Mouse (Mus musculus) limb, embryonic 11.5 days (tissue): Measurements from ENCODE around the gene Accs. TPM values are rescaled to one million over a fixed set of nuclear protein-coding genes. Genes with fewer than 3 reads are reported as not detected.

ENCODE experiments used
- ATAC-seq: fragments of 200-750 bp; cut with Nextera tagmentation; 2 replicates; pipeline ENCODE4 v1.8.0; 2017; ENCODE audit warnings: low read depth; ENCODE audit not compliant: insufficient number of reproducible peaks, low FRiP score, low TSS enrichment
- DNase-seq: peaks from one replicate; pipeline ENCODE4 v3.0.0-alpha.2; 2015; ENCODE audit warnings: low spot score
- H3K27ac ChIP-seq: fragments of 300-500 bp; sonication (generic); replicated peaks from 2 replicates; pipeline ENCODE4 v1.5.1; 2014; ENCODE audit warnings: low read depth, mild to moderate bottlenecking, low read length
- H3K27me3 ChIP-seq: fragments of 300-500 bp; sonication (generic); 2 replicates; pipeline ENCODE4 v1.6.1; 2014; ENCODE audit warnings: mild to moderate bottlenecking, low read length, mixed read lengths; ENCODE audit not compliant: control insufficient read depth, insufficient read depth
- H3K36me3 ChIP-seq: fragments of 300-500 bp; sonication (generic); 2 replicates; pipeline ENCODE4 v1.6.1; 2014; ENCODE audit warnings: mild to moderate bottlenecking, low read length, moderate library complexity, mixed read lengths; ENCODE audit not compliant: control insufficient read depth, insufficient read depth
- H3K4me1 ChIP-seq: fragments of 300-500 bp; sonication (generic); 2 replicates; pipeline ENCODE4 v1.6.1; 2014; ENCODE audit warnings: low read length, mixed read lengths; ENCODE audit not compliant: control insufficient read depth, insufficient read depth
- H3K4me2 ChIP-seq: fragments of 300-500 bp; sonication (generic); 2 replicates; pipeline ENCODE4 v1.6.1; 2014; ENCODE audit warnings: low read depth, mild to moderate bottlenecking, moderate library complexity; ENCODE audit not compliant: severe bottlenecking
- H3K4me3 ChIP-seq: fragments of 300-500 bp; sonication (generic); 2 replicates; pipeline ENCODE4 v1.5.1; 2014; ENCODE audit warnings: low read depth, low read length
- H3K9ac ChIP-seq: fragments of 300-500 bp; sonication (generic); 2 replicates; pipeline ENCODE4 v1.6.1; 2014; ENCODE audit warnings: mild to moderate bottlenecking, low read length
- H3K9me3 ChIP-seq: fragments of 300-500 bp; sonication (generic); 2 replicates; pipeline ENCODE4 v1.6.1; 2016; ENCODE audit warnings: low read length; ENCODE audit not compliant: control insufficient read depth
- WGBS: fragments of 180-500 bp; shearing (Covaris S2); extraction: QIAGEN DNeasy Blood & Tissue Kit; methylation state at CpG from one replicate; pipeline ENCODE4 v1.1.7; 2014; 5-methylcytosine and 5-hydroxymethylcytosine counted together
- polyA plus RNA-seq: library from polyadenylated mRNA; unstranded; fragments of >200 nt; fragmentation: Nextera tagmentation; extraction: Ambion mirVana; gene quantifications from 2 replicates; pipeline ENCODE4 v1.2.1, GENCODE M21; 2014

The Accs gene
- polyA plus RNA-seq, 1 experiment from 2014 or later, result 9.0 TPM

DNA sequence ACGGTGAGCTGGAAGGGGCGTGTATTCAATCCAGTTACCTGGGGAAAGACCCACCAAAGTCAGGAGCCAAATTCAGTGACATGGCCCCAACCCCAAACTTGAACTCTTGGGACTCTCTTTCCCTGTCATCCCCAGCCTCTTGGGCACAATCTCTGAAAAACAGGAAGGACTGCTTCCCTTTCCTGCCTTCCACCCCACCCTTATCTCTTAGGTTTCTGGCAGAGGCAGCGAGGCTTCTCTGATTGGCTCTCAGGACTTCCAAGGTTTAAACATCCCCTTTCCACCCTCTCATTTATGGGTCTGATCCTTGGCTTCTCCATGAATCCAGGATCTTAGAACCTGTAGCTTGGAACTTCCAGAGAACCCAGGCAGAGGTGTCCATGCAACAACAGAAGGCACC is 8.4 kb downstream of the Accs start:
- Histone ChIP-seq H3K4me3 (no peak overlapping the region), H3K27me3 (no peaks in the 10 kb centered on the region), H3K27ac (no peak overlapping the region), H3K9ac (no peak overlapping the region), H3K9me3 (no peaks in the 10 kb centered on the region), H3K4me1 (no peaks in the 10 kb centered on the region), H3K36me3 (peaks cover 19% of the 10 kb centered on the region), H3K4me2 (no peak overlapping the region)
- DNase-seq (no peak), ATAC-seq (no peak)
- WGBS, result 96% methylated on average over 3 of the region's 3 CpGs

GRCm38 (mm10) chr2:93840109-93840508 is 9.6 kb downstream of the Accs start:
- Histone ChIP-seq H3K9me3 (no peaks in the 10 kb centered on the region), H3K36me3 (peaks cover 19% of the 10 kb centered on the region), H3K4me3 (no peak overlapping the region), H3K4me2 (no peak overlapping the region), H3K4me1 (no peaks in the 10 kb centered on the region), H3K27me3 (no peaks in the 10 kb centered on the region), H3K9ac (no peak overlapping the region), H3K27ac (no peak overlapping the region)
- DNase-seq, result no peak
- 81% methylated on average over 6 of the region's 6 CpGs for WGBS
- no peak for ATAC-seq

GRCm38 (mm10) chr2:93838931-93839330 is 10.8 kb downstream of the Accs start:
- DNase-seq (no peak), ATAC-seq (no peak)
- 93% methylated on average over 4 of the region's 4 CpGs for WGBS
- no peaks in the 10 kb centered on the region for H3K4me1 ChIP-seq
- no peak overlapping the region for H3K4me3 ChIP-seq
- H3K4me2 ChIP-seq, result no peak overlapping the region
- H3K9me3 ChIP-seq, result no peaks in the 10 kb centered on the region
- H3K36me3 ChIP-seq, result peaks cover 16% of the 10 kb centered on the region
- no peak overlapping the region for H3K9ac ChIP-seq
- H3K27ac ChIP-seq, result no peak overlapping the region
- H3K27me3 ChIP-seq, result no peaks in the 10 kb centered on the region

DNA sequence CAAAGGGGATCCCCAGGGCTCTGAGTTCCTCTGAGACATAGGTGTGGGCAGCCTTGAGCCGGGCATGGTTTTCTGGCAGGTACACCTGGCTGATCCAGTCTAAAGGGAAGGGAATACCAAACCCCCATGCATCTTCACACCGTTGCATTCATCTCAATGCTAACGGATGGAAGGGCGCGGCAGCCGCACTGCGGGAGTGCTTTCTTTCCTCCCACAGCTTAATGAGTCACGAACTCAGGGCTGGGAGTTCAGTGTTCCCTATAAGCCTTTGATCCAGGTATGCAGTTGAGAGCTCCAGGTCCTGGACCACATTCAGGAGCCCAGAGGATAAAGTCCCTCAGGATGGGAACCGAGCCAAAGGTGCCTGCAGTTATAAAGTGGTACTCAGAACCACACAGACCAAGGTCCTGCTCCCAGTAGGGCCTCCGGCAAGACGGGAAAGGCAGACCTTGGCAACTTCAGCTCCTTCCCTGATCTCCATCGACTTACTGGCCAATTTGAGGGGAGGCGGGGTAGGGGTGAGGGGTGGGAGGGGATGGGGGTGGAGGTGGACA is 13.4 kb downstream of the Accs start:
- H3K36me3 ChIP-seq, result peaks cover 12% of the 10 kb centered on the region
- no peak for ATAC-seq

DNA sequence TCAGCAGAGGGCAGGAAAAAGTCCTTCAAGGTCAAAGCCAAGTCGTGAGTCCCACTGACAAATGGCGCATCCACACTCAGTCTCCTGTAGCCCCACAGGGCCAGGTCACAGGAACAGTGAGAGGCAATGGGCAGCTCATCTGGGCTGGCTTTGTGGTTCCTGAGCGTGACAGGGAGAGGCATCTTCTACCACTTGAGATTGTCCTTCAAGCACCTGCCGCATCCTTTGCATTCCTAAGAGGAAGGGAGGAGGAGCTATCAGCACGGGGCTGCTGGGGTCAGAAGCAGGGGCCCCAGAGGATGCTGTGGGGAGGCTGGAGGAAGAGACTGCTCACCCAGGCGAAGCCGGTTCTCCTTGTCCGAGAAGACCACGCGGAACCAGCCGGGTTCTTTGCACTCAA is 14.1 kb downstream of the Accs start:
- WGBS, result 80% methylated on average over 11 of the region's 11 CpGs
- Histone ChIP-seq H3K9me3 (no peaks in the 10 kb centered on the region), H3K4me3 (no peak overlapping the region), H3K27ac (no peak overlapping the region), H3K4me2 (no peak overlapping the region), H3K9ac (no peak overlapping the region), H3K27me3 (no peaks in the 10 kb centered on the region), H3K36me3 (peaks cover 9% of the 10 kb centered on the region), H3K4me1 (no peaks in the 10 kb centered on the region)
- no peak for DNase-seq
- no peak for ATAC-seq

More for the DNA sequence above, 13.4 kb downstream of the Accs start:
- H3K9me3 ChIP-seq, result no peaks in the 10 kb centered on the region
- no peak for DNase-seq
- no peak overlapping the region for H3K27ac ChIP-seq
- no peaks in the 10 kb centered on the region for H3K27me3 ChIP-seq
- no peaks in the 10 kb centered on the region for H3K4me1 ChIP-seq
- no peak overlapping the region for H3K4me3 ChIP-seq
- 72% methylated on average over 13 of the region's 13 CpGs for WGBS
- H3K4me2 ChIP-seq, result no peak overlapping the region
- H3K9ac ChIP-seq, result no peak overlapping the region

DNA sequence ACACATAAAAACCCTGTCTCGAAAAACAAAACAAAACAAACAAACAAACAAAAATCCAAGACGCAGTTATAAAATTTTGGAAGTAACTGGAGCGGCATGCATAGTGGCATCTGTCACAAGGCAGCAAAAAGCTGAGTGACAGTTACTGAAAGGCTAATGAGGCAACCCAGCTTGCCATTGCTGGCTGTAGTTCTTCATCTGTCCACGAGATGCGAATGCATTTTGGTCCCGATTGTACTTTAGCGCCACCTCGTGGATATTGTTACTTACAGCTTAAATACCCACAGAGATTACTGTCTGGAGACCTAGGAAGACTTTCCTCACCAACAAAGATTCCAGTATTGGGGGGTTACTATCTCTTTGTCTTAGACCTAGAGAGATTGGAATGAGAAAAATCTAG is 26.2 kb downstream of the Accs start:
- H3K4me2 ChIP-seq, result no peak overlapping the region
- no peak overlapping the region for H3K27ac ChIP-seq
- H3K9ac ChIP-seq, result no peak overlapping the region
- WGBS, result 19% methylated on average over 8 of the region's 8 CpGs
- H3K27me3 ChIP-seq, result no peaks in the 10 kb centered on the region
- no peaks in the 10 kb centered on the region for H3K9me3 ChIP-seq
- ATAC-seq (peak; percentile 10; the same call in 1 of the 2 replicates), DNase-seq (peak; percentile 85)
- no peak overlapping the region for H3K4me3 ChIP-seq
- H3K36me3 ChIP-seq, result no peaks in the 10 kb centered on the region
- H3K4me1 ChIP-seq, result peaks cover 5% of the 10 kb centered on the region; the same call in 1 of the 2 replicates

- H3K9ac ChIP-seq, result peak within 1 kb of the TSS; percentile 81
- H3K27ac ChIP-seq, result no peak within 1 kb of the TSS
- H3K4me2 ChIP-seq, result peak within 1 kb of the TSS; percentile 49
- H3K9me3 ChIP-seq, result no peaks in the 10 kb centered on the region
- DNase-seq (peak; percentile 95), ATAC-seq (peak; percentile 89)
- H3K27me3 ChIP-seq, result no peaks in the 10 kb centered on the region
- H3K36me3 ChIP-seq, result no peaks in the 10 kb centered on the region
- peak within 1 kb of the TSS; percentile 64 for H3K4me3 ChIP-seq
- under 1% methylated on average over 59 of the region's 66 CpGs for WGBS
- peaks cover 5% of the 10 kb centered on the region; the same call in 1 of the 2 replicates for H3K4me1 ChIP-seq
These were observed 27.5 kb downstream of the Accs start, which contains the start of gene Ext2 for GRCm38 (mm10) chr2:93822045-93822749. Gene Ext2, minus strand, starts transcription at chr2:93822568.

- Histone ChIP-seq H3K36me3 (no peaks in the 10 kb centered on the region), H3K4me1 (peaks cover 5% of the 10 kb centered on the region; the same call in 1 of the 2 replicates), H3K27ac (no peak overlapping the region), H3K27me3 (no peaks in the 10 kb centered on the region), H3K4me3 (no peak overlapping the region), H3K4me2 (no peak overlapping the region), H3K9ac (no peak overlapping the region), H3K9me3 (no peaks in the 10 kb centered on the region)
- DNase-seq, result no peak
- WGBS, result 94% methylated on average over 5 of the region's 5 CpGs
- ATAC-seq, result no peak
These were observed 32.0 kb downstream of the Accs start for GRCm38 (mm10) chr2:93817791-93818190.
